Mouse (Mus musculus): ENCODE results near the gene Gm1673. TPM values are rescaled to one million over a fixed set of nuclear protein-coding genes. Genes with fewer than 3 reads are reported as not detected.

Gm1673 gene
- polyA plus RNA-seq, 1 experiment from 2014 or later: 90.0 TPM

DNA sequence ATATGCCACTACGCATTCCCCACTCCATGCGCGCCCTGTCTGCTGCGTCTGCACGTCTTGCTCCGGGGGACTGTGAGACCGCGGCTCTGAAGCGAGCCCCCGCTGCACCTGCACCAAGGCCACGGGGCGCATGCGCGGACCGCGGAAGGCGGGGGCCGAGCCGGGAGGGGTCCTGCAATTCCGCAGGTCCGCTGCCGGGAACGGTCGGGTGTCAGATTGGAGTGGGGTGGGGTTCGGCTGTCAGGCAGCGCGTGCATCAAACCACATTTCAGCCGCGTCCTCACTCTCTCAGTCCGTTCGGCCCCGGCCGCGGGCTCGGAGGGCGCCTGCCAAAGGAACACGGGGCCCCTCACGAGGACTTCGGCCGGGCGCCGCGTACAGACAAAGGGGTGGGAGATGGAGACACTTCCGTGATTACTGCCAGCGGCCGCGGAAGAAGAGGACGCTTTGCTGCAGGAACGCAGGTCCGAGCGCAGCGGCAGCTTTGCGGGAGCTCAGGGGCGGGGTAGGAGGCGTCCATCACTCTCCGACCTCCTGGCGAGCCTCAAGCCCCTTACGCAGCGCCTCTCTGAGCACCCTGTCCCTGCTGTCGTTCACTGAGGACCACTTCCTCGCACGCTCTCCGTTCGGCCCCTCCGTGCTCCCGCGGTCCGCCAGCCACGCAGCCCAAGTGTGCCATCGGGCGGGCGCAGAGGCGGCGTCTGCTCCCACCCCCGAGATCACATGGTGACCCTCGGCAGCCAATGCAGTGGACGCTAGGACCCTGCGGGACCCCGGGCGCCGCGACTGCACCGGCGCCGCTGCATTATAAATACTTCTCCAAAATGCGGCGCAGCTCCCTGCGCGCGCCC lies 12.8 kb downstream of the Gm1673 start, which contains the start of gene Nat8l:
Nat8l (plus strand) TSS at position 142 of the 851 bp plus-strand sequence.
- peak within 1 kb of the TSS; percentile 50 for H3K4me3 ChIP-seq (replicated peaks; ENCODE audit: low read depth, low read length)
- no peak within 1 kb of the TSS for H3K27ac ChIP-seq
- peak within 1 kb of the TSS; percentile 97 for H3K4me2 ChIP-seq (ENCODE audit: low read length)
- under 1% methylated on average over 79 of the region's 90 CpGs for WGBS
- no peaks in the 10 kb centered on the region for H3K9me3 ChIP-seq (replicated peaks; ENCODE audit: low read length)
- peaks cover 17% of the 10 kb centered on the region; the same call in 1 of the 2 replicates for H3K4me1 ChIP-seq (replicated peaks; ENCODE audit: insufficient read depth, low read length)
- peak; percentile 37; the same call in 1 of the 2 replicates for ATAC-seq (replicated peaks; ENCODE audit: low FRiP score, low read depth)
- no peaks in the 10 kb centered on the region for H3K36me3 ChIP-seq (ENCODE audit: insufficient read depth, low read length)
- H3K27me3 ChIP-seq (ENCODE audit: insufficient read depth, low read length): peaks cover 52% of the 10 kb centered on the region
- peak; percentile 51 for DNase-seq (ENCODE audit: low spot score)
- no peak for TF ChIP-seq CTCF (IDR thresholded peaks at IDR 0.05; ENCODE audit: low read depth)
- peak within 1 kb of the TSS; percentile 37; the same call in 1 of the 2 replicates for H3K9ac ChIP-seq (ENCODE audit: low read depth, low read length)

DNA sequence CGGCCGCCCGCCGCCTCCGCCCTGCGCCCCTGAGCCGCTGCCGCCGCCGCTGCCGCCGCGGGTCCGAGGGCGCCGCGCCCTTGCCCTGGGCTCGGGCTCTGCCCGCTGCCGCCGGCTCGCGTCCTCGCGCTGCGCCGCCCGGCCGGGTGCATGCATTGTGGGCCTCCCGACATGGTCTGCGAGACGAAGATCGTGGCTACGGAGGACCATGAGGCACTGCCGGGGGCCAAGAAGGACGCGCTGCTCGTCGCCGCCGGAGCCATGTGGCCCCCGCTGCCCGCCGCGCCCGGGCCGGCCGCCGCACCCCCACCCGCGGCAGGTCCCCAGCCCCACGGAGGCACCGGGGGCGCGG lies 13.4 kb downstream of the Gm1673 start:
- H3K4me1 ChIP-seq (replicated peaks; ENCODE audit: insufficient read depth, low read length): peaks cover 17% of the 10 kb centered on the region; the same call in 1 of the 2 replicates
- no peak overlapping the region for H3K27ac ChIP-seq
- DNase-seq (ENCODE audit: low spot score) (peak; percentile 20), ATAC-seq (replicated peaks; ENCODE audit: low FRiP score, low read depth) (no peak)
- TF ChIP-seq CTCF (IDR thresholded peaks at IDR 0.05; ENCODE audit: low read depth): no peak
- peaks cover 52% of the 10 kb centered on the region for H3K27me3 ChIP-seq (ENCODE audit: insufficient read depth, low read length)
- peak overlapping the region; percentile 97 for H3K4me2 ChIP-seq (ENCODE audit: low read length)
- 0 out of 2 replicates have a peak overlapping the region, but pooled peaks have one; percentile 37 for H3K9ac ChIP-seq (ENCODE audit: low read depth, low read length)
- no peaks in the 10 kb centered on the region for H3K9me3 ChIP-seq (replicated peaks; ENCODE audit: low read length)
- under 1% methylated on average over 54 of the region's 55 CpGs for WGBS
- peak overlapping the region; percentile 50 for H3K4me3 ChIP-seq (replicated peaks; ENCODE audit: low read depth, low read length)
- H3K36me3 ChIP-seq (ENCODE audit: insufficient read depth, low read length): no peaks in the 10 kb centered on the region

DNA sequence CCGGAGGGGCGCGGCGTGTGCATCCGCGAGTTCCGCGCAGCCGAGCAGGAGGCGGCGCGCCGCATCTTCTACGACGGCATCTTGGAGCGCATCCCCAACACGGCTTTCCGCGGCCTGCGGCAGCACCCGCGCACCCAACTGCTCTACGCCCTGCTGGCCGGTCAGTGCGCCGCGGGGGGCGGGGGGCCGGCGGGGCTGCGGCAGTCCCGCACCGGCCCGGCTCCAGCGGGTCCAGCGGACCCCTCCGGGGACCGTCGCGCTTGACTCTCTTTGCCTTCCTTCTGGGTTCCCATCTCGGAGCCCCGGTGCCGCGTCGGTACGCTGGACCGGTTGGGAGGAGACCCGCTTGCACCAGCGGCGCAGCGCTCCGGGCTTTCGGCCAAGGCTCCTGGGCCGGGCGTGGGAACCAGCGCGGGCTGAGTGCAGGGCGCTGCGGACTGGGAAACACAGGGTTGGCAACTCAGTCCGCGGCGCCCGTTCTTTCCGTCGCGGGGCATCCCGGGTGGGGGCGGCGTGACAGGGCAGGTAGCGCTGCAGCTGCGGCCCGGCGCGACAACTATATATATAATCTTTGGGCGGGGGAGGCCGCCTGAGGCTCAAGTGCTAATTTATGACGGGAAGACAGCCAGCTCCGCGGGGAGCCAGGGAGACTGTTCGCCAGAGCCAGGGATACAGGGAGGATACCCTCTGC lies 14.0 kb downstream of the Gm1673 start:
- Histone ChIP-seq H3K27ac (no peak overlapping the region), H3K9ac (ENCODE audit: low read depth, low read length) (peak overlapping the region; percentile 37; the same call in 1 of the 2 replicates), H3K9me3 (replicated peaks; ENCODE audit: low read length) (no peaks in the 10 kb centered on the region), H3K4me3 (replicated peaks; ENCODE audit: low read depth, low read length) (peak overlapping the region; percentile 50), H3K4me1 (replicated peaks; ENCODE audit: insufficient read depth, low read length) (peaks cover 17% of the 10 kb centered on the region; the same call in 1 of the 2 replicates), H3K27me3 (ENCODE audit: insufficient read depth, low read length) (peaks cover 52% of the 10 kb centered on the region), H3K4me2 (ENCODE audit: low read length) (peak overlapping the region; percentile 97), H3K36me3 (ENCODE audit: insufficient read depth, low read length) (no peaks in the 10 kb centered on the region)
- WGBS: under 1% methylated on average over 80 of the region's 80 CpGs
- ATAC-seq (replicated peaks; ENCODE audit: low FRiP score, low read depth): no peak
- DNase-seq (ENCODE audit: low spot score): peak; percentile 25
- TF ChIP-seq CTCF (IDR thresholded peaks at IDR 0.05; ENCODE audit: low read depth): no peak

DNA sequence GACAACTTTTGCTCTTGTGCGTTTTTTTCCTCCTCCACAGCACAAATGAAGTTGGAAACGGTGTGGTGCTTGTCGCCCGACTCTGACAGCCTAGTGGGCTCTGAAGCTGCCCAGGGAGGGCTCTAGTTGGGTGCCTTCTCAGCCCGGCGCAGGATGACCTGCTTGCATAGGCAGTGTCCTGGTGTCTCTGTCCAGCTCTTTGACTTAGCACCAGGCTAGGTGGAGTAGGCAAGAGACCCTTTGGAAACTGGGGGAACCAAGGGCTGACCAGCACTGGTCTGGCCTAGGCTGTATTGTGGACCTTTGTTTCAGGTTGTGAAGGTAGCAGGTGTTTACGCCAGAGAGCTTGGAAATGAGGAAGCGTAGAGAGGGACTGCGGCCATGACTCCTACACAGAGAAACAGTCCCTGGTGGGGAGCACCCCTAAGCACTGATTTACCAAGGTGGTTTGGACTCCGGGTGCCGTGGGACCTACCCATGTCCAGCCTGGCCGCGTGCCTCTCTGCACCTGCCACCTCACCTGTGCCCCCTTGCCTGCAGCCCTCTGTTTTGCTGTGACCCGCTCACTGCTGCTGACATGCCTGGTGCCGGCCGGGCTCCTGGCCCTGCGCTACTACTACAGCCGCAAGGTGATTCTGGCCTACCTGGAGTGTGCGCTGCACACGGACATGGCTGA lies 14.7 kb downstream of the Gm1673 start:
- no peak for TF ChIP-seq CTCF (IDR thresholded peaks at IDR 0.05; ENCODE audit: low read depth)
- peak overlapping the region; percentile 50; the same call in 1 of the 2 replicates for H3K4me3 ChIP-seq (replicated peaks; ENCODE audit: low read depth, low read length)
- H3K9ac ChIP-seq (ENCODE audit: low read depth, low read length): no peak overlapping the region
- H3K4me1 ChIP-seq (replicated peaks; ENCODE audit: insufficient read depth, low read length): peaks cover 17% of the 10 kb centered on the region; the same call in 1 of the 2 replicates
- no peaks in the 10 kb centered on the region for H3K36me3 ChIP-seq (ENCODE audit: insufficient read depth, low read length)
- DNase-seq (ENCODE audit: low spot score) (no peak), ATAC-seq (replicated peaks; ENCODE audit: low FRiP score, low read depth) (no peak)
- H3K9me3 ChIP-seq (replicated peaks; ENCODE audit: low read length): no peaks in the 10 kb centered on the region
- peaks cover 52% of the 10 kb centered on the region for H3K27me3 ChIP-seq (ENCODE audit: insufficient read depth, low read length)
- H3K4me2 ChIP-seq (ENCODE audit: low read length): peak overlapping the region; percentile 97
- H3K27ac ChIP-seq: no peak overlapping the region
- WGBS: 72% methylated on average over 20 of the region's 20 CpGs

DNA sequence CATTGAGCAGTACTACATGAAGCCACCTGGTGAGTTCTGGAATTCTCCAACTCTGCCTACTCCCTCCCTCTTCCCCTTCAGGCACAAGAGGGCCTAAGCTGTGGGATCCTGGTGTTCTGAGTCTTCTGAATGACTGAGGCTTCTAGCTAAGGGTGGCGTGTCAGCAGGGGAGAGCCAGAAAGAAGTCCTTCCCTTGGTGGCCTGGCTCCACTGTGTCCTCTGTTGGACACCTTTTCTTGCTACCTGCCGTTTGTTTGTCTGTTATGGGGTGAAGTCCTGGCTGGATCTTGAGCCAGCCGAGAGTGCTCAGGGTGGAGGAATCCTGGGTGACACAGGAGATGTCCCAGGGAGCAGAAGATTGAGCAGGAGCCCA lies 15.3 kb downstream of the Gm1673 start:
- no peak overlapping the region for H3K9ac ChIP-seq (ENCODE audit: low read depth, low read length)
- no peaks in the 10 kb centered on the region for H3K9me3 ChIP-seq (replicated peaks; ENCODE audit: low read length)
- no peak overlapping the region for H3K4me2 ChIP-seq (ENCODE audit: low read length)
- no peak for TF ChIP-seq CTCF (IDR thresholded peaks at IDR 0.05; ENCODE audit: low read depth)
- no peaks in the 10 kb centered on the region for H3K36me3 ChIP-seq (ENCODE audit: insufficient read depth, low read length)
- no peak for ATAC-seq (replicated peaks; ENCODE audit: low FRiP score, low read depth)
- H3K27ac ChIP-seq: no peak overlapping the region
- H3K4me1 ChIP-seq (replicated peaks; ENCODE audit: insufficient read depth, low read length): peaks cover 17% of the 10 kb centered on the region; the same call in 1 of the 2 replicates
- DNase-seq (ENCODE audit: low spot score): no peak
- no peak overlapping the region for H3K4me3 ChIP-seq (replicated peaks; ENCODE audit: low read depth, low read length)
- 94% methylated on average over 3 of the region's 3 CpGs for WGBS
- peaks cover 52% of the 10 kb centered on the region for H3K27me3 ChIP-seq (ENCODE audit: insufficient read depth, low read length)
